Mouse (Mus musculus): ENCODE measurements around the gene Higd1c. TPM values are rescaled to one million over a fixed set of nuclear protein-coding genes. Genes with fewer than 3 reads are reported as not detected.

Higd1c gene
- polyA plus RNA-seq, 1 experiment from 2014 or later: not detected

Other genes with a start within 250 kb of the Higd1c start
- 34.0 and 40.4 TPM in 2 replicates for gene Atf1, start 136.7 kb upstream of the Higd1c start, polyA plus RNA-seq (2015; fragmentation: Nextera tagmentation; extraction: Ambion mirVana)
- gene Tmprss12, start 83.7 kb upstream of the Higd1c start, polyA plus RNA-seq (2015; fragmentation: Nextera tagmentation; extraction: Ambion mirVana): 0.30 and 0.49 TPM in 2 replicates
- gene Mettl7a1, start 60.4 kb upstream of the Higd1c start, polyA plus RNA-seq (2015; fragmentation: Nextera tagmentation; extraction: Ambion mirVana): 9.8 and 10.9 TPM in 2 replicates
- not detected in 2 replicates for gene Mettl7a3, start 29.6 kb upstream of the Higd1c start, polyA plus RNA-seq (2015; fragmentation: Nextera tagmentation; extraction: Ambion mirVana)
- gene Methig1, start 11.4 kb upstream of the Higd1c start, polyA plus RNA-seq (2015; fragmentation: Nextera tagmentation; extraction: Ambion mirVana): 0.09 TPM in 1 of 2 replicates, not detected in the other
- not detected in 2 replicates for gene Mettl7a2, start 11.3 kb upstream of the Higd1c start, polyA plus RNA-seq (2015; fragmentation: Nextera tagmentation; extraction: Ambion mirVana)
- gene Gm5475, start 57.6 kb downstream of the Higd1c start, polyA plus RNA-seq (2015; fragmentation: Nextera tagmentation; extraction: Ambion mirVana): 0.13 TPM in 1 of 2 replicates, not detected in the other
- 27.0 and 28.3 TPM in 2 replicates for gene Slc11a2, start 60.5 kb downstream of the Higd1c start, polyA plus RNA-seq (2015; fragmentation: Nextera tagmentation; extraction: Ambion mirVana)
- gene Letmd1, start 104.5 kb downstream of the Higd1c start, polyA plus RNA-seq (2015; fragmentation: Nextera tagmentation; extraction: Ambion mirVana): 25.8 and 26.7 TPM in 2 replicates
- 6.7 and 7.3 TPM in 2 replicates for gene Csrnp2, start 130.9 kb downstream of the Higd1c start, polyA plus RNA-seq (2015; fragmentation: Nextera tagmentation; extraction: Ambion mirVana)
- 20.0 and 21.3 TPM in 2 replicates for gene Tfcp2, start 187.5 kb downstream of the Higd1c start, polyA plus RNA-seq (2015; fragmentation: Nextera tagmentation; extraction: Ambion mirVana)
- gene Pou6f1, start 235.4 kb downstream of the Higd1c start, polyA plus RNA-seq (2015; fragmentation: Nextera tagmentation; extraction: Ambion mirVana): 3.5 and 5.3 TPM in 2 replicates

Data from stomach, embryonic 16.5 days (tissue).